Mouse (Mus musculus) spleen, postnatal 36 days (tissue): ENCODE results near the gene Cntd1.
"Not testable (repeated sequence)": the region's sequence is repeated elsewhere in the genome, so short reads cannot be mapped to it uniquely, and the experiment has no call there.

Source experiments
- DNase-seq, 2 experiments: peaks; one replicate each; pipeline ENCODE4 v3.0.0; 2022; ENCODE audit warnings: low spot score in 2 of 2, mixed read lengths in 1 of 2

Gene Cntd1

DNA sequence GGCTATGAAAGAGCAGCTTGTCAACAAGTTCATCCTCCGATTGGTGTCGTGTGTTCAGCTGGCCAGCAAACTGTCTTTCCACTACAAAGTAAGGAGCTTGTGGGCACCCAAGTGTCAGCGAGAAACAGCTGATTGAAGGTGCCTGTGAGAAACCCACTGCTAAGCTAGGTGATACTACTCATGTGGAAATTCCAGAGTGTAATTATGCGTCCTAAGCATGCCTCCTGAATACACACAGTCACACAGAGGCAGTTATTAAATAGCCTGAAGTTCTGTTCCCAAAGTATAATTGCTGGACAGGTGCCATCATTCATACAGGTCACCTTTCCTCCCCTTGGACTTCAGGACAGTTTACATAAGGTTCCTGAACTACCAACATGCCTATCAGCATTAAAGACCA, 5.0 kb downstream of the Cntd1 start:
- no peak for DNase-seq

DNA sequence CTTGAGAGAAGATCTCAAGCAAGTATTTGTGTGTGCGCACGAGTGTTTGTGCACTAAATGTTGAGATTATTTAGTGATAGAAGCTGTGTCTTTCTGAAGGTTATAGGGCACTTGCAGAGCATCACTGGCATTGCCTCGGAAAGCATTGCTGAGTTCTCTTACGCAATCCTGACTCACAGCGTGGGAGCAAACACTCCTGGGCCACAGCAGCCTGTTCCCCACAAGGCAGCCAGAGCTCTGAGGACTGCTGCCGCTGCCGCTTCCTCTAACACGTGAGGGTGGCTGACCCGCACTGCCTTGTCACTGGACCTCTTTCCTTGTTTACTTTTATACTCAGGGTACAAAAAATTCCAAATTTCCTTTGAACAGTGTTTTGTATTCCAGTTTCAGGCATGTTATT, 8.5 kb downstream of the Cntd1 start:
- DNase-seq, result no peak

DNA sequence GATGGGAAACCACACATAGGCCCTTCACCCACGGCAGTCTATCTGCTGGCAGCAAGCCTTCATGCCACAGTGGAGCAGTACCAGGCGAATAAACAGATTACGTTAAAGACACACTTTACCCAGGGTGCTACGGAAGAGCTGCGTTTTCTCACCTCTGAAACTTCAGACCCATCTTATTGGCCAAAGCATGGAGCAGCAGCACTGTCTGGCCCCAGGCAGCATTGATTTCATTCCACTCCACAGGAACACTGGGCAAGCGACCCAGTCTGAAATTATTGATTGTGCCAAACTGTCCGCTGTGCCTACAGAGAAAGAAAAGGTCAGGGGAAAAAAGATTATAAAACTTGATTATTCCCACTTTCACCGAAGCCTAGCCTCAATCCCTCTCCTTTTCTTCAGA, 12.4 kb downstream of the Cntd1 start:
- DNase-seq, result no peak

DNA sequence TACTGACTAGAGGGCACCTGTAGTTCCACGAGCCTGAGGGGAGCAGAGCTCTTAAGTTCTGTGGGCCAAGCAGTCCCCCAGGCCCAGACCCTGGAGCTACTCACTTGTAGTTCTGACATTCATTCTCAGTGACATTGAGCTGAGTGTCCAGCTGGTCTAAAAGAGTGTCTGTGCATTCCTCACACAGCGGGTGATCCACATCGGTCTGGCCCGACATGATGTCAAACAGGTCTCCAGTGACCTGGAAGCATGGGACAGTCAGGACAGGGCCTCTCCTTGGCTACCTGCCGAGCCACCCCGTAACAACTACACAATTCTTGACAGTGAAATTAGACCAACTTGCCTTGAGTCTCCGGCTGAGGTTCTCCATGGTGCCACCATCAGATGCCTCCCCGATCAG, 16.4 kb downstream of the Cntd1 start:
- DNase-seq, result no peak

DNA sequence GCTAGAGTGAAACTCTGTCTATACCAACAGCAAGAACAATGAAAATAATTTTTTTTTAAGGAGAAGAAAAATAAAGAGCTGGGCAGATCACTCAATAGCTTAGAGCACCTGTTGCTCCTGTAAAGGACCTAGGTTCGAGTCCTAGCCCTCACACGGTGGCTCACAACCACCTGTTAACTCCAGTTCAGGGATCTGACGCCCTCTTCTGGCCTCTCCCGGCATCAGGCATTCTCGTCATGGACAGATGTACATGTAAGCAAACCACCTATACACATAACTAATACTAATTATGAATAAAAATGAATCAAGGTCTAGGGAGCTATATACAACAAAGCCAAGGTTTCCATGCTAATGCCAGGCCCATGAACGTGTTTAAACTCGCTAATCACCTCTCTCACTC, 22.1 kb downstream of the Cntd1 start:
- DNase-seq, result no peak

DNA sequence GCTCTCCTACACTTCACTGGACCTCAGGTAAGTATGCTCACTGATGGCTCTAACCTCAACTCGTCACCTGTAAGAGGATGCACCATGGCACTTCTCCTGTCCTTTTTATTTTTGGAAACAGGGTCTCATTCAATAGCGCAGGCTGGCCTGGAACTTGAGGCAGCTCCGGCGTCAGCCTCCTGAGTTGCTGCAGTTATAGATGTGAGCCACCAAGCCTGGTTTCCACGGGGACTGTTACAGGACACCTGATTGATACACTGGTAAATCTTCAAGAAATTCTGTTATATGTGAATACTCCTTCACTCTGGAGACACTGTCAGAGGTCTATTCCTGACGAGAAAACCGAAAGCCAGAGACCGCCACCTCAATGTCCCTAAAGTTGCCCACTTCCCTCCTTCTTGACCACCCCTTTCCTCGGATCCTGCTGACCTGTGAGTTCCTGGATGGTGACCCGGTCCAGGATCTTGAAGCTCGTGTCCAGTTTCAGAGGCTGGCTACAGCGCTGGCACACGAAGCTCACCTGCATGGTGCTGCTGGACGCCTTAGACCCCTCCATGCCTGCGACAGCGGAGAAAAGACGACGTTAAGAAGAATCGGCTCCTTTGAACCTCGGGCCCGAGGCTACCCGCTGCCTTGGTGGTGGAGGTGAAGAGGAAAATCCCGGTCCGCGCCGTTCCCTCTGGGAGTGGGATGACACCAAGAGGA, 22.6 kb downstream of the Cntd1 start:
- no peak for DNase-seq

DNA sequence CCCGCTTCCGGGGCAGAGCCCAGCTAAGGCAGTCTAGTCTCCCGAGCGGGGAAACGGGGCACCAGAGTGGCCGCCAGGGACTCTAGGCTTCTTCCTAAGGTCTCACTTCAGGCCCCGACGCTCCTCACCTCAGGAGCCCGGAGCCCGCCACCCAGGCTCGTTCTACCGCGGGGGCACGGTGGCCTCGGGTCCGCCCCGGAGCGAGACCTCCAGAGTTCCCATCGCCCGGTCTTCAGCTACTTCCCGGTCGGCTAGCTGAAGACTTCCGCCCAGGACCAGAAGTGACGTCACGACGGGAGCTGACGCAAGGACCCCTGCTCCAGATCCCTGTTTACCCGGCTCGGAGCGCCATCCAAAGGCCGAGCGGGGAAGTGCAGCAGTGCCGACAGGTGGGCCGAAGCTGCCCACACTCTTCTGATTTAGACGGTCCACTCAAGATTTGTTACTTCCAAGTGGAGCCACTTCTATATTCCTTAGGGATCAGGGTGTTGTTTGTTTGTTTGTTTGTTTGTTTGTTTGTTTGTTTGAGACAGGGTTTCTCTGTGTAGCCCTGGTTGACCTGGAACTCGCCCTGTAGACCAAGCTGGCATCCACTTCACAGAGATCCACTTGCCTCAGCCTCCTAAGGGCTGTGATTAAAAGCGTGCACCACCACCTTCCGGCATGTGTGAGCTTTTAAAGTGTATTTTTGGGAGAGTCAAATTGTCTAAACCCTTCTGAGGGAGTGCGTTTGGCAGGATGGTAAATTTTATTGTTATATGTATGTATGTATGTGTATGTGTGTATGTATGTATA, 23.4 kb downstream of the Cntd1 start, which contains the start of gene Becn1:
Becn1 (minus strand) TSS at position 283 of the 795 bp plus-strand sequence.
- peak; percentile 89 to 92 for DNase-seq

DNA sequence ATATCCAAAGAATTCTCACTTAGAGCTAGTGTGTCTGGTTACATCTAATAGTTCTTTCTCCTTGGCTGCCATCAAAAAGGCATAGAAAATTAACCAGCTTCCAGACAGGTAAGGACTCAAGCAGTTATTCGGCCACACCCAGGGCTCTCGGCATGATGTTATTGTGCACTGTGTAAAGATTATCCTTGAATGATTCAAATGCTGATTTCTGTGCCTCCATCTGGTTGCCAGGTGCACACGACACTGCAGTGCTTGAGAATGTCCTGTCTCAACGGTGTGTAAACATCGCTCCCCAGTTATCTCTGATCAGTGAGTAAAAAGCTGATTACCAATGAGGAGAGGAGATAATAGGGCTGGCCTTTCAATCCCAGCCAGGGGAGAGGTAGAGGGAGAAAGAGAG, 28.9 kb downstream of the Cntd1 start:
- DNase-seq, result no peak

DNA sequence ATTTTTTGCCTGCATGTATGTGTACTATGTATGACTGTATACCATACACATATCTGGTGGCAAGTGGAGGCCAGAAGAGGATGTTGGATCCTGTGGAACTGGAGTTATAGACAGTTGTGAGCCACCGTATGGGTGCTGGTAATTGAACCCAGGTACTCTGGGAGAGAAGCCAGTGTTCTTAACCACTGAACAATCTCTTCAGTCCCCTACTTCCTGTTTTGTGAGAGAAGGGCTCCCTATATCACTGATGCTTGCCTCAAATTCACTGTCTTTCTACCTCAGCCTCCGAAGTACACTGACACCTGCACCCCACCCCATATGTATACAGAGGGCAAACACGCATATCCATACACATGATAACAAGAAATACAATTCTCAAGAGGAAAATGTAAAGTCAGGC, 32.3 kb downstream of the Cntd1 start:
- no peak for DNase-seq

DNA sequence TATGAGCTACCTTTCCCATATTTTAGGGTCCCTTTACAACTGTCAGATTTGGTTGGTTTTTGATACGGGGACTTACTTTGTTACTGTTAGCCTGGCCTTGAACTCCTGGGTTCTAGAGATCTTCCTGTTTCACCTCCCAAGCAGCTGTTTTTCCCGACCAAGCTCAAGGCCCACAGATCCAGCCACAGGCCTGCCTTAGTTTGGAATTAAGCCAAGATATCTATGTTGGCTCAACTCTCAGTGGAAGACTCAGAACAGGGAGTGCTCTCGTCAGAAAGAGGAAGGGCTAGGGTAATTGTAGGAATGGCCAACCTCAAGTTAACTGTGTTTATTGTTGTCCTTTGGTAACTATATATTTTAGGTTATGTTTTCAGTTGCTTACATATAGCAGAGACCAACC, 33.3 kb downstream of the Cntd1 start:
- peak in 1 of 2 experiments; percentile 30 for DNase-seq

DNA sequence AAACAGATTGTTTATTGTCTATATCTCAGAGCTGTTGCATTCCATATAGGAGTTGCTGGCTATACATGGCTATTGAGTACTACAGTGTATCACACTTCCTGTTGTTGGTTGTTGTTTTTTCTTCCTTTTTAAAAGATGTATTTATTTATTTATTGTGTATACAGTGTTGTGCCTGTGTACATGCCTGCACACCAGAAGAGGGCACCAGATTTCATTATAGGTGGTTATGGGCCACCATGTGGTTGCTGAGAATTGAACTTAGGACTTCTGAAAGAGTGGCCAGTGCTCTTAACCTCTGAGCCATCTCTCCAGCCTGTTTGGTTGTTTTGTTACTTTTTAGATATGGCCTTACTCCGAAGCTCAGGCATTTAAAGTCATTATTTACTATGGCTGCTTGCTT, 35.8 kb downstream of the Cntd1 start:
- no peak for DNase-seq

DNA sequence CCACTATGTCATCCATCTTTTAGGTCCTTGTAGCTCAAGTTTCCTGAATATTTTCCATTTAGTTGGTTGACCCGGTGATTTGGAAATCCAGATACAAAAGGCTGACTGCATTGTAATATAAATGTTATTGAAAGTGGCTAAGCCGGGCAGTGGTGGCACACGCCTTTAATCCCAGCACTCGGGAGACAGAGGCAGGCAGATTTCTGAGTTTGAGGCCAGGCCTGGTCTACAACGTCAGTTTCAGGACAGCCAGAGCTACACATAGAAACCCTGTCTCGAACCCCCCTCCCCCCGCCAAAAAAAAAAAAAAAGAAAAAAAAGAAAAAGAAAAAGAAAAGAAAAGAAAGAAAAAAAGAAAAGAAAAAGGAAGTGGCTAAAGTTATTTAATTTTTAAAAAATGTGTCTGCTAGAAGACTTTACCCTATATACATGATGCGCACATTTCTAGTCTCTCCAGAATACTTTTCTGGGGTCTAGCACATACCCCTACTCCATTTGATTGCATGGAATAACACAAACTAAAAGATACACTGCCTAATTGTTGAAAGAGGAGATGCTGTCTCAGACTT, 36.4 kb downstream of the Cntd1 start:
- DNase-seq, result no peak

DNA sequence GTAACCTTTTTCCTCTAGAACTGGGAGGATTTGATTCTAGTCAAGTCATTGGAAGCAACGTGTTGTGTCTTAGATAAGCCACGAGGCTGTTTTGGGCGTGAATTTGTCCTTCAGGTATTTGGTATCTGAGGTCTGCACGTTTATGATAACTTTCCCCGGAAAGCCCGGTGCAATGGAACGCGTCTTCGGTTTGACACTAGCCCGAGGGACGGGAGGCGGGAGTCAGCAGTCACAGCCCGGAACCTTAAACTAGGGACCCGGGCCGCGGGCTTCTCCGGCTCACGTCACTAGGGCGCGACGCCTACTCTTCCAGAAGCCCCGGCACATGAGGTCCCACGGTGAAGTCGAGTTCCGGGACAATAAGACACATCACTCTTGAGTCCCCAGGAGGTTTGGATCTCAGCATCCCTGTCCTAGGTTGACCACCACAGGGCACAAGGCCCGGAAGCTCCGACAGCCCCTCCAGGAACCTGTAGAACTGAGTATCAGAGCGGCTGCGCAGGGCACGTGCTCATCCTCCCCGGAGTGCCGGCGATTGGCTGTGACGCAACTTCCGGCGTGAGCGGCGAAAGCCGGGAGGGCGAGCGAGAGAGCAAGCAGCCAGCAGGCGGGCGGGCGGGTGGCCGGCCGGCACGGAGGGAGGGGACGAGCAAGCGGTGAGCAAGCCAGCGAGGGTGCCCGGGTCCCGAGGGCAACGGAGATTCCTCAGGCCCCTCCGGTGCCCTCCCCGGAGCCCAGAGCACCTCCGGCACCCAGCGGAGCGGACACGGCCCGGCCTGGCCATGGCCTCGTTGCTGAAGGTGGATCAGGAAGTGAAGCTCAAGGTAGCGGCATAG, 37.1 kb downstream of the Cntd1 start, which contains the start of gene Psme3:
Psme3 (plus strand) TSS at position 549 of the 836 bp plus-strand sequence.
- peak; percentile 89 to 92 for DNase-seq

DNA sequence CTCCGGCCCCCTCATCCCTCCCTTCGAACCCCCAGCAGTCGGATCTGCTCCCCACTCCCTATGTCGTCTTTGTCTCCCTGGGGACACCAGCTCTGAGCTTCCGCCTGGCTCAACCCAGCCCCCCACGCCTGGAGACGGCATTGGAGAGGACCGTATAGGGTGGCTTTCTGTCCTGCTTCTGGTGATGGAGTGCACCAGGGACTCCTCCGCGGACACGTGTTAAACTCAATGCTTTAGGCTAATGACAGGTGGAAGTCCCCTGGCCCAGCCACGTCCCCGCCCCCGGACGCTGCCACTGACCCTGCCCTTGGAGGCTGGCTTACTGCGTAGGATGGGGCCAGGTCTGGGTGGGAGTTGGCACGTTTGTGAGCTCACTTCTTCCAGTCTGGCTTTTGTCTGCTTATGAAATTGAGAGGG, 37.7 kb downstream of the Cntd1 start:
- peak; percentile 39 to 58 for DNase-seq

DNA sequence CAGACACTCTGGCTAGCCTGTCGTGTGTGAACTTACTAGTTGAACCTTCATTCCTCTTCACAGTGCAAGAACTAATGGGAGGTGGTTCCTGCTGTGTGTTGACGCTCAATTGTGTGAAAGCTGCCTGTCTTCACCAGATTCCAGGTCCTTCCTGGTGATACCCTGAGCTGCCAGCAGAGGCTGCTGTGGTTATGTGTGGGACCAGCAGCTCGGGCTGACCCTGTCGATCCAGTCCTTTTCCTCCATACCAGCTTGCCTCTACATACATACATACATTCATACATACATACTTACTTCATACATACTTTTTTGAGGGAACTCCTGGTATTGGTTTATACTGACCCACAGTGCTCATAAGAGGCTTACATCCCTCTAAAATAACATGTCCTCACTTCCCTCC, 44.8 kb downstream of the Cntd1 start:
- peak; percentile 30 to 37 for DNase-seq

DNA sequence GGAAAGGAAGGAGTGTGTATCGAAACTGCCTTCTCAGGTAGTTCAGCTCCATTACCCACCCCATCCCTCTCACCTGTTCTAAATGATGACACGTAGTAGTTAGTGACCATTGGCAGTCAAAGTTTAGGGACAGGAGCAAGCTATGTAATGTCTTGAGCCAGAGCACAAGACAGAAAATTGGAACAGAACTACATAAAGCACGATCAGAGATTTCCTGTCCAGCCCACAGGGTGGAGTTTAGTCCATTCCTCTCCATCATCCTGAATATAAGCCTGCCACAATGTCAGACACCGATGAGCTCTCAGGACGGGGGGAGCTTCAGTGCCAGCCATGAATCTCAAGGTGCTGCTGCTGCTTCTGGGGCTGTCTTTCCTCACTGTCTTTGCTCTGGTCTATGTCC, 46.0 kb downstream of the Cntd1 start, which contains the start of gene Aoc2:
Aoc2 (plus strand) TSS at position 301 of the 400 bp plus-strand sequence.
- DNase-seq, result no peak

DNA sequence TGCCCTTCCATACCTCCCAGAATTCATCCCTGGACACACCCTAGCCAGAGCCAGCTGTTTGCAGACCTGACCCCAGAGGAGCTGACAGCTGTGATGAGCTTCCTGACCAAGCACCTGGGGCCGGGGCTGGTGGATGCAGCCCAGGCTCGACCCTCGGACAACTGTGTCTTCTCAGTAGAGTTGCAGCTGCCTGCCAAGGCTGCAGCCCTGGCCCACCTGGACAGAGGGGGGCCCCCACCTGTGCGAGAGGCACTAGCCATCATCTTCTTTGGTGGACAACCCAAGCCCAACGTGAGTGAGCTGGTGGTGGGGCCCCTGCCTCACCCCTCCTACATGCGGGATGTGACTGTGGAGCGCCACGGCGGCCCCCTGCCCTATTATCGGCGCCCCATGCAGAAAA, 46.4 kb downstream of the Cntd1 start:
- not testable (repeated sequence) for DNase-seq

DNA sequence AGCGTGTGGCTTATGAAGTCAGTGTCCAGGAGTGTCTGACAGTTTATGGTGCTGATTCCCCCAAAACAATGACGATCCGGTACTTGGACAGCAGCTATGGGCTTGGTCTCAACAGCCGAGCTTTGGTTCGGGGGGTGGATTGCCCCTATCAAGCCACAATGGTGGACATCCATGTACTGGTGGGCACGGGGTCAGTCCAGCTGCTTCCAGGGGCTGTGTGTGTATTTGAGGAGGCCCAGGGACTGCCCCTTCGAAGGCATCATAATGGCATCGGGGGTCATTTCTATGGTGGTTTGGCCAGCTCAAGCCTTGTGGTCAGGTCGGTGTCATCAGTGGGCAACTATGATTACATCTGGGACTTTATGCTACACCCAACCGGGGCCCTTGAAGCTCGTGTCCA, 47.3 kb downstream of the Cntd1 start:
- no peak for DNase-seq

DNA sequence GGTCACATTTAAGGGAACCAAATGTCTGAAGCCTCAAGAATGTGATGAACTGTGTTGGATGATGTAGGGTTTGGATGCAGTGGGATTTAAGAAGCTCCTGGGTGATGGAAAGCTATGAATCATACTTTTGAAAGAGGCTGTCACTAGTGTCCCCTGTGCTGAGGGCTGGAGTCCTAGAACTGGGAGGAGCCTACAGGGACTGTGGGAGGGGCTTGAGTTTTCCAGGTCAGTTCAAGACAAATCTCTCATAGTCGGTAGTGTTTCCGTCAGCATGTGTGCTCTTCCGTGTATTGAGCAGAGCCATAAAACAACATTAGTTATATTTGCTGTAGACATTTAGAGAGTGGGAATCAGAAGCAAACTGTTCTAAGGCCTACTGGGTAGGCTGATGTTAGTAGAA, 48.5 kb downstream of the Cntd1 start:
- DNase-seq, result no peak

DNA sequence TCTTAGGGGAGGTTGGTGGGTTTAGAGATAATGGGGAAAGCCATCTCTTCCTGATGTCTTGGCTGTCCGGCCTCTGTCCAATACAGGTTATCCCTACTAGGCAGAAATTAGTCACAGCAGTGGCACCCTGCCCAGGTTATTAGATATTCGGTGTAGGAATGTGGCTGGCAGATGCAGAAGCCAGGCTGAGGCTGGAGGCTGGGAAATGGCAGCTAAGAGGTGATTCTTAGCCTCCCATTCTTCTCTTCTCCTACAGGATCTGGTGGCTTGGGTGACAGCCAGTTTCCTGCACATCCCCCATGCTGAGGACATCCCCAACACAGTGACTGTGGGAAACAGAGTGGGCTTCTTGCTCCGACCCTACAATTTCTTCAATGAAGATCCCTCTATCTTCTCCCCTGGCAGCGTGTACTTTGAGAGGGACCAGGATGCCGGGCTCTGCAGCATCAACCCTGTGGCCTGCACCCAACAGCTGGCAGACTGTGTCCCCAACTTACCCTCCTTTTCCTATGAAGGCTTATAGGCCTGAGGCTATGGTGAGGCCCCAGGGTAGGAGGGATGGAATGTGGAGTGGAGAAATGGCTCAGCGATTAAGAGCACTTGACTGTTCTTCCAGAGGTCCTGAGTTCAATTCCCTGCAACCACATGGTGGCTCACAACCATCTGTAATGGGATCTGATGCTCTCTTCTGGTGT, 50.3 kb downstream of the Cntd1 start:
- DNase-seq, result no peak

DNA sequence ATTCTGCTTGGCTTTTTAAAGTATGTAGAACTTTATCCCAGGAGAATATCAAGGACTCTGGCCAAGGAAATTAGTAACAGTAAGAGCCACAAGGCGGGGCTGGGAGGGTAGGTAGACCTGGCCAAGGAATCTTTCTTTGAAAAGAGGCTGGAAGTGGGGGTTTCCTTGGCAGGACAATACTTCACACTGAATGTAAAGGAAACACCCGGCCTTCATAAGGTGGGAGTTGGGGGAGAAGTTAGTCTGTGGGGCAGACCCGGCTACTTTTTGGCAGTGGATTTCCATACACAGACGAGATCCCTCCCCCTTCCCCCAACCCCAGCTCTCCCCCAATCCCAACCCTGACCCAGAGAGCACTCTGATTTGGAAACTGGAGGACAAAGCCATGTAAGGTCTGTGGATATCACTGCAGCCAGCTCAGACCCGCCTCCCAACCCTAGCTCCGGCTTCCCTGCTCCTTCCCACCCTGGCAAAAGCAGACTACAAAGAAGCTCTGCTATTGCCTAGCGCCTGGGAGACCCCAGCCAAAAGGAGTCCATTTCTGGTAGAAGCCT, 51.6 kb downstream of the Cntd1 start, which contains the start of gene Aoc3:
Aoc3 (plus strand) TSS at position 235 of the 554 bp plus-strand sequence.
- no peak for DNase-seq
